In genomic region chr11:110435839-110436556, GRCm38 (mm10) we compare ENCODE assay signal across 22 mouse cellular contexts. TPM values are rescaled to one million over a fixed set of nuclear protein-coding genes. Genes with fewer than 3 reads are reported as not detected.
DNase-seq lines count a peak whose midpoint lies in the region; ATAC-seq lines count a peak whose summit lies in the region.
"Had no signal": no experiment of that assay in that cellular context is flagged by ENCODE, and none has a peak within 500 bp of the region (broad histone marks: within the 10 kb centered on the region; RNA-seq: fewer than 3 reads in every experiment).

No protein-coding gene starts in this region.

- H3K36me3 ChIP-seq in heart, embryonic 12.5 days, result peaks cover 3% of the 10 kb centered on the region; the same call in 1 of the 2 replicates
- H3K36me3 ChIP-seq in midbrain, embryonic 11.5 days (ENCODE audit: control insufficient read depth, insufficient read depth, low read length), result no peaks in the 10 kb centered on the region
- H3K36me3 ChIP-seq in midbrain, embryonic 10.5 days, result peaks cover 32% of the 10 kb centered on the region
- no peaks in the 10 kb centered on the region for H3K36me3 ChIP-seq in forebrain, embryonic 16.5 days (ENCODE audit: control insufficient read depth, insufficient read depth)
- H3K36me3 ChIP-seq: neural tube, embryonic 15.5 days had no signal

- 0 out of 2 replicates have a peak, but pooled peaks have one; percentile 16 for ATAC-seq in heart, embryonic 12.5 days (ENCODE audit: insufficient number of reproducible peaks, low FRiP score)
- 0 out of 2 replicates have a peak, but pooled peaks have one; percentile 35 for ATAC-seq in midbrain, embryonic 11.5 days (ENCODE audit: low FRiP score)
- 0 out of 2 replicates have a peak, but pooled peaks have one; percentile 22 for ATAC-seq in forebrain, embryonic 16.5 days
- ATAC-seq in megakaryocyte progenitor cell, adult 5-6 weeks (replicated peaks; ENCODE audit: poor library complexity), result peak; percentile 51
- ATAC-seq in cerebellum, adult (ENCODE audit: insufficient number of reproducible peaks, low FRiP score, low TSS enrichment), result no peak

- DNase-seq in heart, adult 9 months (ENCODE audit: low spot score in 2 of 2), result no peak
- no peak for DNase-seq in midbrain, embryonic 11.5 days (ENCODE audit: low spot score, missing footprints)
- DNase-seq in midbrain, embryonic 10.5 days (ENCODE audit: low spot score), result no peak
- no peak for DNase-seq in gastrocnemius, postnatal 36 days
- DNase-seq: adrenal gland, postnatal 14 days; B cell, adult 2 months; cerebellum, adult 18-20 months; cerebellum, postnatal 36 days; gastrocnemius, postnatal 14 days; lung, adult 2 months; lung, postnatal 4 days; right cerebral cortex, postnatal 14 days; spleen, adult 18-20 months; thymus, adult 18-20 months; thymus, postnatal 4 days had no signal

- H3K4me2 ChIP-seq in heart, embryonic 12.5 days, result no peak overlapping the region
- H3K4me2 ChIP-seq in midbrain, embryonic 11.5 days, result no peak overlapping the region
- H3K4me2 ChIP-seq in forebrain, embryonic 16.5 days (ENCODE audit: low read length), result no peak overlapping the region
- H3K4me2 ChIP-seq: midbrain, embryonic 12.5 days; neural tube, embryonic 15.5 days had no signal

- no peaks in the 10 kb centered on the region for H3K27me3 ChIP-seq in heart, embryonic 12.5 days (replicated peaks)
- no peaks in the 10 kb centered on the region for H3K27me3 ChIP-seq in midbrain, embryonic 11.5 days (ENCODE audit: control insufficient read depth, insufficient read depth, low read length)
- no peaks in the 10 kb centered on the region for H3K27me3 ChIP-seq in midbrain, embryonic 10.5 days (ENCODE audit: low read depth, poor library complexity, severe bottlenecking)
- H3K27me3 ChIP-seq in forebrain, embryonic 16.5 days (replicated peaks; ENCODE audit: control insufficient read depth, insufficient read depth, low read length), result no peaks in the 10 kb centered on the region
- H3K27me3 ChIP-seq: neural tube, embryonic 15.5 days had no signal

- H3K27ac ChIP-seq in heart, embryonic 12.5 days (ENCODE audit: poor library complexity, severe bottlenecking), result no peak overlapping the region
- no peak overlapping the region for H3K27ac ChIP-seq in midbrain, embryonic 11.5 days (ENCODE audit: low read depth, low read length)
- H3K27ac ChIP-seq in midbrain, embryonic 10.5 days (replicated peaks), result no peak overlapping the region
- no peak overlapping the region for H3K27ac ChIP-seq in forebrain, embryonic 16.5 days (ENCODE audit: low read length)
- H3K27ac ChIP-seq: embryonic facial prominence, embryonic 10.5 days; midbrain, embryonic 12.5 days; neural tube, embryonic 15.5 days had no signal

- 75% methylated on average over 8 of the region's 8 CpGs for WGBS in heart, embryonic 12.5 days
- WGBS in midbrain, embryonic 11.5 days, result 74% methylated on average over 8 of the region's 8 CpGs
- WGBS in midbrain, embryonic 10.5 days, result 84% methylated on average over 8 of the region's 8 CpGs
- 59% methylated on average over 8 of the region's 8 CpGs for WGBS in forebrain, embryonic 16.5 days

- no peaks in the 10 kb centered on the region; the same call in 1 of the 2 replicates for H3K4me1 ChIP-seq in heart, embryonic 12.5 days (replicated peaks)
- no peaks in the 10 kb centered on the region; the same call in 1 of the 2 replicates for H3K4me1 ChIP-seq in midbrain, embryonic 11.5 days (ENCODE audit: control insufficient read depth, insufficient read depth, low read length)
- peaks cover 28% of the 10 kb centered on the region for H3K4me1 ChIP-seq in midbrain, embryonic 10.5 days
- H3K4me1 ChIP-seq in forebrain, embryonic 16.5 days (replicated peaks; ENCODE audit: control insufficient read depth, insufficient read depth, low read length), result peaks cover 4% of the 10 kb centered on the region

- intact Hi-C loops in gastrocnemius, postnatal 36 days (cut with DNase I), result no loop called here

- peaks cover 10% of the 10 kb centered on the region; the same call in 1 of the 2 replicates for H3K9me3 ChIP-seq in heart, embryonic 12.5 days (replicated peaks)
- no peaks in the 10 kb centered on the region; the same call in 1 of the 2 replicates for H3K9me3 ChIP-seq in midbrain, embryonic 11.5 days (ENCODE audit: control insufficient read depth, low read length)
- H3K9me3 ChIP-seq in midbrain, embryonic 10.5 days (replicated peaks), result peaks cover 4% of the 10 kb centered on the region; the same call in 1 of the 2 replicates
- H3K9me3 ChIP-seq in forebrain, embryonic 16.5 days (ENCODE audit: control insufficient read depth, low read length), result no peaks in the 10 kb centered on the region
- H3K9me3 ChIP-seq: midbrain, embryonic 12.5 days; neural tube, embryonic 15.5 days had no signal

- H3K4me3 ChIP-seq in heart, embryonic 12.5 days, result no peak overlapping the region
- H3K4me3 ChIP-seq in midbrain, embryonic 11.5 days (ENCODE audit: low read depth, low read length), result no peak overlapping the region
- H3K4me3 ChIP-seq in midbrain, embryonic 10.5 days, result no peak overlapping the region
- H3K4me3 ChIP-seq in forebrain, embryonic 16.5 days (replicated peaks; ENCODE audit: low read length), result no peak overlapping the region
- H3K4me3 ChIP-seq: embryonic facial prominence, embryonic 10.5 days; midbrain, embryonic 12.5 days; neural tube, embryonic 15.5 days had no signal

- H3K9ac ChIP-seq in heart, embryonic 12.5 days, result no peak overlapping the region
- no peak overlapping the region for H3K9ac ChIP-seq in midbrain, embryonic 11.5 days (ENCODE audit: low read length)
- H3K9ac ChIP-seq in forebrain, embryonic 16.5 days (replicated peaks; ENCODE audit: low read depth, low read length), result no peak overlapping the region
- H3K9ac ChIP-seq: midbrain, embryonic 12.5 days; neural tube, embryonic 15.5 days had no signal

RNA-seq across cellular contexts. Expression of gene Map2k6, which starts 37.1 kb away (rescaled TPM):
- 13.7 and 17.4 TPM in 2 replicates for polyA plus RNA-seq in heart, embryonic 12.5 days (2016; fragmentation: Nextera tagmentation; extraction: Ambion mirVana)
- 37.1 and 38.7 TPM in 2 replicates for polyA plus RNA-seq in midbrain, embryonic 11.5 days (2014; fragmentation: Nextera tagmentation; extraction: Ambion mirVana)
- polyA plus RNA-seq in midbrain, embryonic 10.5 days (2016; fragmentation: Nextera tagmentation; extraction: Ambion mirVana), result 31.4 and 35.8 TPM in 2 replicates
- 44.7 and 51.7 TPM in 2 replicates for polyA plus RNA-seq in forebrain, embryonic 16.5 days (2015; fragmentation: Nextera tagmentation; extraction: Ambion mirVana)
- total RNA-seq in megakaryocyte progenitor cell, adult 5-6 weeks (2015), result 10.4 and 12.7 TPM in 2 replicates
- total RNA-seq in megakaryocyte progenitor cell, adult 5-6 weeks (2017), result 13.8 and 16.7 TPM in 2 replicates
- total RNA-seq in gastrocnemius, postnatal 36 days (2021), result 10 to 100 TPM; 43.6 to 50.1 TPM
